Mouse (Mus musculus): ENCODE measurements around the gene Lrwd1. TPM values are rescaled to one million over a fixed set of nuclear protein-coding genes. Genes with fewer than 3 reads are reported as not detected.
"Not testable (repeated sequence)": the region's sequence is repeated elsewhere in the genome, so short reads cannot be mapped to it uniquely, and the experiment has no call there.

The Lrwd1 gene
- total and polyA plus RNA-seq, 2 experiments, result 5.3 to 14.9 TPM

GRCm38 (mm10) chr5:136169626-136170511, 34.0 kb upstream of the Lrwd1 start:
- Histone ChIP-seq H3K79me2 (ENCODE audit: control insufficient read depth, insufficient read depth, low read length) (no peaks in the 10 kb centered on the region), H3K27me3 (ENCODE audit: control insufficient read depth, insufficient read depth, low read length) (no peaks in the 10 kb centered on the region), H3K4me3 (ENCODE audit: insufficient read depth, low read depth, low read length) (peak overlapping the region; percentile 54), H3K36me3 (ENCODE audit: control insufficient read depth, insufficient read depth, low read length) (no peaks in the 10 kb centered on the region), H3K9ac (ENCODE audit: low read depth, low read length) (peak overlapping the region; percentile 43), H3K27ac (replicated peaks; ENCODE audit: insufficient read depth, low read depth, low read length) (0 out of 2 replicates have a peak overlapping the region, but pooled peaks have one; percentile 22), H3K4me1 (ENCODE audit: control insufficient read depth, insufficient read depth, low read length) (peaks cover 13% of the 10 kb centered on the region)
- DNase-seq (ENCODE audit: extremely low read depth, low read depth, low spot score), result no peak
- TF ChIP-seq POLR2A (IDR thresholded peaks at IDR 0.05; ENCODE audit: extremely low read depth, insufficient read depth, low read length) (no peak), CTCF (IDR thresholded peaks at IDR 0.05; ENCODE audit: low read depth, low read length) (no peak)
- 33% methylated on average over 15 of the region's 15 CpGs for WGBS

DNA sequence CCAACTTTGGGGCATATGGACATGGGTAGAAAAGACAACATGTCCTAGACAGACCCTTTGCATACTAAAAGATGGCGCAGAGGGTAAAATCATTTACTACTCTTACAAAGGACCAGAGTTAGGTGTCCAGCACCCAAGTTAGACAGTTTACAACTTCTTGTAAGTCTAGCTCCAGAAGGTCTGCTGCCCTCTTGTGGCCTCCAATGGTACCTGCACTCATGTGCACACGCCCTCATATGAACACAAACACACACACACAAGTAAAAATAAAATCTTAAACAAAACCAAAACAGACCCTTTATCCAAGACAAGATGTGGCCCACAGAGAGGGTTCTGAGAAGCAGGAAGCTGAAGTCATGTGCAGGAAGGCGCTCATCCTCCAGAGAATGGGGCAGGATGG, 32.2 kb upstream of the Lrwd1 start:
- 98% methylated on average over 3 of the region's 3 CpGs for WGBS
- H3K4me1 ChIP-seq (ENCODE audit: control insufficient read depth, insufficient read depth, low read length), result peaks cover 13% of the 10 kb centered on the region

DNA sequence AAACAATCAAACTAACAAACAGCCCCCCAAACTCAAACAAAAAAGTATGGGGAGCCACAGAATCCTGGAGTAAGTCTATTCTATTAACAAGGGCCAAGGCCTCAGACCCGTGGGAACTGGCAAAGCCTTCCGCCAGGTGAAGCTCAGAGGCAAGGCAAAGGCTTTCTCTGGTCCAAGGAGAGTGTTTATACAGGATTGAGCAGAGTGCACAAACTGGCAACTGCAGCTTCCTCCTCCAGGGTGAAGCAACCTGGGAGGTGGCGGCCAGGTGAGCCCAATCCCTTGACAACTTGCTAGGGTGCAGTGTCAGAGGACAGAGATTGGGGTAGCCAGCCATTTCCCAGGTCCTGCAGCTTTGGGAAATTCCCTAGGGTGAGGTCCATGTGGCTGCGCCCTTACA, 31.4 kb upstream of the Lrwd1 start:
- Histone ChIP-seq H3K27me3 (ENCODE audit: control insufficient read depth, insufficient read depth, low read length) (no peaks in the 10 kb centered on the region), H3K27ac (replicated peaks; ENCODE audit: insufficient read depth, low read depth, low read length) (no peak overlapping the region), H3K4me3 (ENCODE audit: insufficient read depth, low read depth, low read length) (no peak overlapping the region), H3K36me3 (ENCODE audit: control insufficient read depth, insufficient read depth, low read length) (no peaks in the 10 kb centered on the region), H3K4me1 (ENCODE audit: control insufficient read depth, insufficient read depth, low read length) (peaks cover 13% of the 10 kb centered on the region), H3K79me2 (ENCODE audit: control insufficient read depth, insufficient read depth, low read length) (no peaks in the 10 kb centered on the region), H3K9ac (ENCODE audit: low read depth, low read length) (no peak overlapping the region)
- TF ChIP-seq CTCF (IDR thresholded peaks at IDR 0.05; ENCODE audit: low read depth, low read length), result no peak
- no peak for TF ChIP-seq POLR2A (IDR thresholded peaks at IDR 0.05; ENCODE audit: extremely low read depth, insufficient read depth, low read length)
- WGBS, result 91% methylated on average over 4 of the region's 4 CpGs
- DNase-seq (ENCODE audit: extremely low read depth, low read depth, low spot score), result no peak

More for the DNA sequence above, 32.2 kb upstream of the Lrwd1 start:
- no peak overlapping the region for H3K4me3 ChIP-seq (ENCODE audit: insufficient read depth, low read depth, low read length)
- DNase-seq (ENCODE audit: extremely low read depth, low read depth, low spot score), result no peak
- no peaks in the 10 kb centered on the region for H3K27me3 ChIP-seq (ENCODE audit: control insufficient read depth, insufficient read depth, low read length)
- TF ChIP-seq CTCF (IDR thresholded peaks at IDR 0.05; ENCODE audit: low read depth, low read length) (peak; percentile 28; the same call in 1 of the 2 replicates), POLR2A (IDR thresholded peaks at IDR 0.05; ENCODE audit: extremely low read depth, insufficient read depth, low read length) (no peak)
- H3K36me3 ChIP-seq (ENCODE audit: control insufficient read depth, insufficient read depth, low read length), result no peaks in the 10 kb centered on the region
- H3K27ac ChIP-seq (replicated peaks; ENCODE audit: insufficient read depth, low read depth, low read length), result no peak overlapping the region
- H3K79me2 ChIP-seq (ENCODE audit: control insufficient read depth, insufficient read depth, low read length), result no peaks in the 10 kb centered on the region
- no peak overlapping the region for H3K9ac ChIP-seq (ENCODE audit: low read depth, low read length)

DNA sequence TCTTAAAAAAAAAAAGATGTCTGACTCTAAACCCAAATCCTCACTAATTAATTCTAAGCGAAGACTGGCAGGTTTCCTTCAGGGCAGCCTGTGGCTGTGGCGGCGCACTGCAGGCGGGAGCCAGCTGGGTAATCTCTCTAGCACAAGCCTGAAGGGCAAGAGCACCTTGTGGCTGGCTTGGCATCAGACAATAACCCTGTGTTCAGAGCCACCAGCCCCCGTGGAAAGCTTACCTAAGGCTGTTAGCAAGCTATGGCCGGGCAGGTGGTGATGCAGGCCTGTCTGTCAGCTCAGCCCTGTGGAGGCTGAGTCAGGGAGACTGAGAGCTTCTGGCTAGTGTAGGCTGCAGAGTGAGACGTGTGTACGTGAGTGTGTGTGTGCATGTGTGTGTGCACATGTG, 29.4 kb upstream of the Lrwd1 start:
- no peak for TF ChIP-seq POLR2A (IDR thresholded peaks at IDR 0.05; ENCODE audit: extremely low read depth, insufficient read depth, low read length)
- no peak for TF ChIP-seq CTCF (IDR thresholded peaks at IDR 0.05; ENCODE audit: low read depth, low read length)
- Histone ChIP-seq H3K36me3 (ENCODE audit: control insufficient read depth, insufficient read depth, low read length) (no peaks in the 10 kb centered on the region), H3K9ac (ENCODE audit: low read depth, low read length) (no peak overlapping the region), H3K27me3 (ENCODE audit: control insufficient read depth, insufficient read depth, low read length) (no peaks in the 10 kb centered on the region), H3K27ac (replicated peaks; ENCODE audit: insufficient read depth, low read depth, low read length) (no peak overlapping the region), H3K79me2 (ENCODE audit: control insufficient read depth, insufficient read depth, low read length) (no peaks in the 10 kb centered on the region), H3K4me3 (ENCODE audit: insufficient read depth, low read depth, low read length) (no peak overlapping the region), H3K4me1 (ENCODE audit: control insufficient read depth, insufficient read depth, low read length) (no peaks in the 10 kb centered on the region)
- 86% methylated on average over 8 of the region's 8 CpGs for WGBS
- no peak for DNase-seq (ENCODE audit: extremely low read depth, low read depth, low spot score)

DNA sequence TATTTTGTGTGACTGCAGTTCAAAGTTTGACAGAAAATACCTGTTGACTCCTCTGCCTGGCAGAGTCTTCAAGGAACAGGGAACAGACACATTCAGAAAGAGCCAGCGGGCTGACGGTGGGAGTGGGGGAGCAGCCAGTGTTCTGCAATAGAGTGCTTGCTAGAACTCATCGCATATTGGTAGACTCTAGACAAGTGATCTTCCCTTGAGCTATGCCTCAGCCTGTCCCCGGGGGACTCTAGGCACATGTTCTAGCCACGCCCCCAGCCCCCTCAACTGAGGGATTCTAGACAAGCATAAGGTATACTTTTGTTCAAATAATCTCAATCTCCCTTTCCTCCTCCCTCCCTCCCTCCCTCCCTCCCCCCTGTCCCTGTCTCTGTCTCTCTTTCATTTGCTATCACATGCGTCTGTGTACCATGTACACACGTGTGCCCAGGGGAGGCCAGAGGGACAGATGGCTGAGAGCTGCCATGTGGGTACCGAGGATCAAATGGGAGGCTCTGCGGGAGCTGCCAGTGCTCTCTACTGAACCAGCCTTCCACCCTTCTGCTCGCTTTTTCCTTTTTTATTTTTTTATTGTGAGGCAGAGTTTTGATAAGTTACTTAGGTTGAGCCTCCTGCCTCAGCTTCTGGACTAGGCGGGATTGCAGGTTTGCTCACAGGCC, 28.1 kb upstream of the Lrwd1 start:
- WGBS, result 86% methylated on average over 11 of the region's 11 CpGs
- no peak for DNase-seq (ENCODE audit: extremely low read depth, low read depth, low spot score)
- Histone ChIP-seq H3K79me2 (ENCODE audit: control insufficient read depth, insufficient read depth, low read length) (no peaks in the 10 kb centered on the region), H3K4me3 (ENCODE audit: insufficient read depth, low read depth, low read length) (no peak overlapping the region), H3K4me1 (ENCODE audit: control insufficient read depth, insufficient read depth, low read length) (no peaks in the 10 kb centered on the region), H3K27me3 (ENCODE audit: control insufficient read depth, insufficient read depth, low read length) (no peaks in the 10 kb centered on the region), H3K9ac (ENCODE audit: low read depth, low read length) (no peak overlapping the region), H3K27ac (replicated peaks; ENCODE audit: insufficient read depth, low read depth, low read length) (no peak overlapping the region), H3K36me3 (ENCODE audit: control insufficient read depth, insufficient read depth, low read length) (no peaks in the 10 kb centered on the region)
- no peak for TF ChIP-seq POLR2A (IDR thresholded peaks at IDR 0.05; ENCODE audit: extremely low read depth, insufficient read depth, low read length)
- no peak for TF ChIP-seq CTCF (IDR thresholded peaks at IDR 0.05; ENCODE audit: low read depth, low read length)

- DNase-seq (ENCODE audit: extremely low read depth, low read depth, low spot score); H3K27me3 ChIP-seq (ENCODE audit: control insufficient read depth, insufficient read depth, low read length); H3K36me3 ChIP-seq (ENCODE audit: control insufficient read depth, insufficient read depth, low read length); H3K4me3 ChIP-seq (ENCODE audit: insufficient read depth, low read depth, low read length); H3K4me1 ChIP-seq (ENCODE audit: control insufficient read depth, insufficient read depth, low read length); H3K9ac ChIP-seq (ENCODE audit: low read depth, low read length); H3K79me2 ChIP-seq (ENCODE audit: control insufficient read depth, insufficient read depth, low read length); H3K27ac ChIP-seq (replicated peaks; ENCODE audit: insufficient read depth, low read depth, low read length): not testable (repeated sequence)
- 90% methylated on average over 11 of the region's 12 CpGs for WGBS
Observed at GRCm38 (mm10) chr5:136160084-136160483, 24.2 kb upstream of the Lrwd1 start.

Measured in liver, adult 2 months (tissue).